Mouse (Mus musculus) left cerebral cortex, postnatal 10 days (tissue): Measurements from ENCODE around the gene Ppef1. TPM values are rescaled to one million over a fixed set of nuclear protein-coding genes. Genes with fewer than 3 reads are reported as not detected.
"Not testable (repeated sequence)": the region's sequence is repeated elsewhere in the genome, so short reads cannot be mapped to it uniquely, and the experiment has no call there.

Experiments used
- DNase-seq, 2 experiments: peaks; one replicate each; pipeline ENCODE4 v3.0.0; 2021 to 2022; ENCODE audit warnings: low spot score in 2 of 2, mixed read lengths in 1 of 2; ENCODE audit errors: extremely low spot score in 1 of 2
- intact Hi-C: fragments of 180-260 bp; cut with DNase I; formaldehyde crosslinking; loops from one replicate; pipeline ENCODE4 v1.15.1; 2025
- total RNA-seq, 2 experiments: library from RNA; stranded (reverse); gene quantifications; 2 replicates each; pipeline ENCODE4 v1.2.3; 2021

Ppef1 gene
- 1 to 10 TPM; 2.3 to 2.5 TPM for total RNA-seq

DNA sequence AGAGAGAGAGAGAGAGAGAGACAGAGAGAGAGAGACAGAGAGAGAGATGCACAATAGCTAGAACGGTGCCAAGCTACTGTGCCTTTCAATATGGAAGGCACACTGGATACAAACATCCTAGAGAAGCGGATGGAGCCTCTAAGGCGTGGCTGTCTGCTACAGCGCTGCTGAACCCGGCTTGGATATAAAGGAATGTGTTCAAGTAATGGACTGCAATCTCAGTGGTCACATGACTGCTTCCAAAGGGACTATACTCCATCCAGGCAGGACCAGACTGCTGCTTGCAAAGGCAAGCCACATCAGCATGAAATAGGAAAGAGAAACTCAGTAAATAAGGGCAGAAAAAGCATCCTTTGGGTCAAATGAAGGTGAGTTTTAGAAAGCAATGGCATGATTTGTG is at the start of gene Ppef1:
Gene Ppef1 (minus strand): TSS at position 116 of the 400 bp plus-strand sequence.
- intact Hi-C loops, result no loop called here
- DNase-seq, result no peak

DNA sequence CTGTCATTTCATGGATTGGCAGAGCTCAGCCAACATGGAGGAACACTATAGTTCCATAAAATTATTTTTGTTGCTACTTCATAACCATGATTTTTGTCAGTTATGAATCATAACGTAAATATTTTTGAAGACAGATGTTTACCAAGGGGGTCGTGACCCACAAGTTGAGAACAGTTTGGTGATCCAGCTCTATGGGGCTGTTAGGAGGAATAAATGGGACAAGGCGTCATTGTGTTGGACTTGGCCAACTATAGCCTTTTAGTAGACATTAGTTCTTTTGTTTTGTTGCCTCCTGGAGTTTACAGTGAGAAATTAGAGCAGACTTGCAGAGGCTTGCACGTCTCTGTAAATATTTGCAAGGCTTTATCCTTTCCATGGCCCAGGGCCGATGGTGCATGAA is 46.7 kb upstream of the Ppef1 start:
- intact Hi-C loops, result no loop called here
- no peak for DNase-seq

DNA sequence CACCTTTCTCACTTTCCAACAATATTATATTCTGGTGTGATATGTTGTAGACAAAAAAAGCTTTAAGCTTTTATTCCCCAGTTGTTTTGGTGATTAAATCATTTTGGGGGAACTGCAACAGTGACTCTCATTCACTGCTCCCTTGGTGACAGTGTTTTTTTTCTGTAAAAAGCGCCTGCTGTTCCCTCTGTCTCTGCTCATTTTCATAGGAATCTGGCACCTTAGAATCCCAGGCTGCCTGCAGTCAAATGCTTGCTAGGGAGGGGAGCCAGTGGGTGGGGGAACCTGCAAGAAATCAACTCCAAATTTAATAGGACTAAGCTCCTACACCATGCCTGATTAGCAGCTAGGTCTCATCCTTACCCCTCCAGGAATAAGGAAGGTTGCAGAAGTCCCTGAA is 37.5 kb upstream of the Ppef1 start:
- peak in 1 of 2 experiments; percentile 18 for DNase-seq
- intact Hi-C loops, result no loop called here

DNA sequence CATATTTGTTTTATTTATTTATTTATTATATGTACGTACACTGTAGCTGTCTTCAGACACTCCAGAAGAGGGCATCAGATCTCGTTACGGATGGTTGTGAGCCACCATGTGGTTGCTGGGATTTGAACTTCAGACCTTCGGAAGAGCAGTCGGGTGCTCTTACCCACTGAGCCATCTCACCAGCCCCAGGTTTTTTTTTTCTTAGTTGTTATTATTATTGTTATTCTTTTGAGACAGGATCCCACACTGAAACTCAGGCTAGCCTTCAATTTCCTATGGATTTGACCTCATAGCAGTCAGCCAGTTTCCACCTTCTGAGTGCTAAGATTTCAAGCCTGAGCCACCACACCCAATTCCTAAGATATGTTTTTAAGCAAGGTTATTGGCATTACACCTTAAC is 34.1 kb upstream of the Ppef1 start:
- intact Hi-C loops, result not testable (repeated sequence)

DNA sequence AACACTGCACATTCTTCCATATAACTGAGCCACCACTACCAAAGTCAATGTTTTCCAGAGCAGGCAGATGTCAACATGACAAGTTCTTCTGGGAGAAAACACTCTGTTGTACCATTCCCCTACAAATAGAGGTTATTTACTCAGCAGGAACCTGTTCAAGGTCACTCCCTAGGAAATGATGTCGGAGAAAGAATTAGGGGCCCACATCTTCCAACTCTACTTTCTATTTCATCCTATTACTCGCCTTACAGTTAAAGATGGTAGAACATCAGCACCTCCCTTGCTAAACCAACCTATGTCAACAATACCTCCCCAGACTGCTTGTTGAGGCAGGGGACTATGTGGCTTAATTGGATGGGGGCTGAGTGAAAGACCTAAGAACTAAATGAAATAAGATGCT is 32.1 kb upstream of the Ppef1 start, which contains the start of gene Rs1:
Gene Rs1 (plus strand): TSS at position 301 of the 400 bp plus-strand sequence.
- intact Hi-C loops, result no loop called here
- DNase-seq, result no peak

More for the DNA sequence above, 34.1 kb upstream of the Ppef1 start:
- not testable (repeated sequence) for DNase-seq

DNA sequence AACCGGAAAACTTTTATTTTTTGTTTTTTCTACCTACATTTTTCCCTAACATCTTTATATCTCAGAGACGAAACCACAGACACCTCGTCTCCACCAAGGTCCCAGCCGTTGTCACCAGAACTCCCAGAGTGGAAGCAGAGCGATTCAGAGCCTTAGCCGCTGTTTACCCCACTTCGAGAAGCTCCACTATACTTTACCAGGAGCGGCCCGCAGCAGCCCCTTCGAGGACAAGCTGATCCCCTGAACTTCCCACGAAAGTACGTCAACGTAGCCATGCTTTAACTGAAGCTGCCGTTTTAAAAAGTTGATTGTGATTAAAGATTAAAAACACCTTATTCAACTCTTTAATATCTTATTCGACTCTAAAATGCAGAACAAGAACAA is 30.7 kb upstream of the Ppef1 start:
- intact Hi-C loops, result no loop called here
- DNase-seq, result no peak

DNA sequence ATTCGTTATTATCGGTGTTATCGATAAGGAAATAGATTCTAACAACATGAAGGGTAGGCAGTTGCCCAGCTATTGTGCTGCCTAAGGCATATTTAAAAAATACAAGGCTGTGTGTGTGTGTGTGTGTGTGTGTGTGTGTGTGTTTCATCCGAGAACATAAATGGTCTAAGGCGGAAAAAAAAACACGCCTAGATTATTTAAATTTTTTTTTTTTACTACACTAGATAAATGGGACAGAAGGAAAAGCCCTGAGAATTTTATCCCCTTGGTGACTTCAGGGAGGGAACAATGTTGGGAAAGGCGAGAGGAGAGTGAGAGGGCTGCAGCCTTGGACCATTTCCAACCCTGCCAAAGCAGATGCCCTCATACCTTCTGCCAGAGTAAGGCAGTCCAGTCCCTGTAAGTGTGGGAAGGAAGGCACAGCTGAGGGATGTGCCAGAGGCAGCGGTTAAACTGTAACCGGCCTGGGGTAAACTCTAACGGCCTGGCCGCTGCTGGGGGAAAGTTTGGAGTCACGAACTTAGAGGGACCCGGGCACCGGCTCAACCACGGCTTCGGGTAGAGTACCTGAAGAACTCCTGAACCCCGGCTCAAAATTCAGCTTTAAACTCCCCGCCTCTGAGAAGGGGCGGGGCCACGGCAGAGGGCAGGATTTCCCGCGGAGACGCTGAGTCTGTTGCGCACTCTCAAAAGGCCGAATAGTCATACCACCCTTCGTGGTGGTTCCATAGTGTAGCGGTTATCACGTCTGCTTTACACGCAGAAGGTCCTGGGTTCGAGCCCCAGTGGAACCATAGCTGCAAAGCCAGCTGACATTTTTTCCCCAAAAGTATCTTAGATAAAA is 30.0 kb upstream of the Ppef1 start:
- DNase-seq, result peak; percentile 87
- intact Hi-C loops, result no loop called here

DNA sequence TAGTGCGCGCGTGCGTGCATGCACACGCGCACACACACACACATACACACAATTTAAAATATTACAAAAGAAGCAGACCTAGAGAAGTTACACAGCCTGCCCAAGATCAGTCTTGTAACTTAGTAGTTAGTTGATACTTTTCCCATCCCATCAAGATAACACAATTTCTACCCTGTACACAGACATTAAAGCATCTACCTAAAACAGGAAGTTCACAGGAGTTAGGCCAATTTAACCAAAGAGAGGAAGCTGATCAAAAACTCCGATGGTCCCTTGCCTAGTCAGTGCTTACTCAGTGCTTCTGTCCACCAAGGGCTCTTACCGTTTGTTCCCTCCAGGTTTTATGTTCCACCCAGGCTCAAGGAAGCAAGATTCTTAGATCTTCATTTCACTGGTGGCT is 15.2 kb upstream of the Ppef1 start:
- no peak for DNase-seq
- intact Hi-C loops, result no loop called here

DNA sequence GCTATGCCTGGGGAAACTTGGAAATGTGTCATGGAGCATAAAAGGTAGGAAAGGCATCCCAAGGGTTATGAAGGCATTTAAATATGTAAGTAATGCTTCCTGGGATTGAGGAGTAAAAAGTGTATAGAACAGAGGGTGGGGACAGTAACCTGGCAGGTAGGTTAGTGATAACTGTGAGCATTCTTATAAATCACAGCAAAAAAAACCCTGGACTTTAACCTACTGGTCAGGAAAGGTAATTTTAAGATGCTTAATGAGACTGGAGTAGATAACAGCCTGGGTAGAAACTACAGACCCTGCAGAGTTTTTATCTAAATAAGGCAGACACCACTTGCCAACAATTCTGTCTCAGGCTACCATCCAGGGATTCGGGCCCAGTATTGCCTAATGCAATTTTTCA is 13.1 kb upstream of the Ppef1 start:
- intact Hi-C loops, result no loop called here

DNA sequence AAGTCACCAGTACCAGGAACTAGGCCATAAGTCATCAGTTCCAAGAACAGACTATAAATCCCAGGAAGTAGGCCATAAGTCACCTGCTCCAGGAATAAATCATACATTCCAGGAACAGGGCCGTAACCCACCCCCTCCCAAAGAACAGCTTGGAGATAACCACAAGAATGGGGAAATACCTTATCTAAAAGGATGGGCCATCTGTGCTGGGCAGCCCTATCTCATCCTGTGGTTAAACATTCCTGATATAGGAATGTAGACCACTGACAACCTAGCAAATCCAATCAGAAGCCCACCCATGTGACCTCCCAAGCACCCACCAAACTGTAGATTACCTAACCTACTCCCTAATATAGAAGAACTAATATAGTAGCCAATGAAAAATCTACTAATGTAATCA is 9.8 kb upstream of the Ppef1 start:
- no peak for DNase-seq
- intact Hi-C loops, result no loop called here

More for the DNA sequence above, 13.1 kb upstream of the Ppef1 start:
- no peak for DNase-seq

DNA sequence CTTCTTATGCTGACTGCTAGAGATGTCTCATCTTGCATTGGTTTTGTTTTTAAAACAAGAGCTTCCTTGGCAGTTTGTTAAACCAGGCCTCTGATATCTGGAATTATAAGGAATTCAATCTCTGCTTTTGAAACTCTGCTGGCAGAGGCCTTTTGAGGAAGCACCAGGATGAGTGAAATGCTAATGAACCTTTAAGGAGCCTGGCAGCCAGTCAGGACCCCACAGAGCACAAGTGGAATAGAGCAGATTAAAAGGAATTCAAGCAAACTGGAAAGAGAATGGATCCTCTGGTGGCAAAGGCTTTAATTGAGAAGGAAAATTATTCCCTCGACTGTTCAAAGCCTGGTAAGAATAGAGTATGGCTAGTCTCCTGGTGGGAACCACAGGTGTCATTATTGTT is 36.4 kb downstream of the Ppef1 start:
- intact Hi-C loops, result no loop called here

DNA sequence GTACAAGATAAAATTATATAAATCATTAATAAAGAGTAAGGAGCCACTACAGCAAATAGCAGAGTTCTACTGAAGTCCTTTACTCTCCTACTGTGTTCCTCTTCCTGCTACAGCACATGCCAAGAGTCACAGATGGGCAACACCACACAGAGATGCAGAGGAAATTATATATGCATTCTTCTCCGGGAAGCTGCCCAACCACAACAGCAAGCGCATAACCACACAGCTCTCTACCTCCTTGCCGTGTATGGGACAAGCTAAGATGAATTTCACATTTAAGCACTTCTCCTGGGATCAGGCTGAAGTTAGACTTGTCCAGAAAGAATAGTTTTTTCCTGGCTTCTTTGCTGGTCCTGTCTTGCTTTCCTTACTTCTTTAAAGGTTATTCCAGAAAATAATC is 44.0 kb downstream of the Ppef1 start:
- intact Hi-C loops, result no loop called here
- no peak for DNase-seq

More for the DNA sequence above, 36.4 kb downstream of the Ppef1 start:
- no peak for DNase-seq

DNA sequence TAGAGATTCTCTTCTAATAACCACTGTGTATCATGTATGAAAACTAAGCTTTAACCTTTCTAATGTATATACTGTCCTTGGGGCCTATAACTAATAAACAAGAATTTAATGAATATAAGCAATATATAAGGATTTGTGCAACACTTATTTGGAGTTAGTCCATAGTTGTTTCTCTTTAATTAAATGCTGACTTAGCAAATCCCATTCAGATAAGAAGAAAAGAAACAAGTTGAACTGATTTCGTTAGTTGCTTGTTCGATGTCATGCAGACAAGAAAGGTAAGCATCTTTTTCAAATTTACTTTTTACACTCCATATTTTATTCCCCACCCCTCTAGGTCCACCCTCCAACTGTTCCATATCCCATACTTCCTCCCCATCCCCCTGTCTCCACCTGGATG is 45.5 kb downstream of the Ppef1 start:
- intact Hi-C loops, result no loop called here
- no peak for DNase-seq

DNA sequence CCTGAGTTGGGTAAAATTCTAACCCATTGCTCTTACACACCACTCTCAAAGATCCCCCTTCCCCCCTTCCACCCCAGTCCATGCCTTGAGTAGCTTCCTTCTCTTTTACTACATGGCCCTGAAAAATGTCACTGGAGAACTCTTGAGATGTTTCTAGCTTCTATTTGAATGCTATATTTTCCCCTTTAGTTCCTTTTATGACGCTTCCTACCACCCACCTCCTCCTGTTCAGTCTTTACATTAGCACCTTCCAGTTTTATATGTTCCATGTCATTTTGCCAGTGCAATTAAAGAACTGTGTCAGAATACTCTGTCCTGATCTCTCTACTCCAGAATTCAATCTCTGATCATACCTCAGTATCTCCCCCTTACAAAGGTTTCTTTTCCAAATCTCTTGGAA is 65.6 kb downstream of the Ppef1 start:
- intact Hi-C loops, result no loop called here
- no peak for DNase-seq

DNA sequence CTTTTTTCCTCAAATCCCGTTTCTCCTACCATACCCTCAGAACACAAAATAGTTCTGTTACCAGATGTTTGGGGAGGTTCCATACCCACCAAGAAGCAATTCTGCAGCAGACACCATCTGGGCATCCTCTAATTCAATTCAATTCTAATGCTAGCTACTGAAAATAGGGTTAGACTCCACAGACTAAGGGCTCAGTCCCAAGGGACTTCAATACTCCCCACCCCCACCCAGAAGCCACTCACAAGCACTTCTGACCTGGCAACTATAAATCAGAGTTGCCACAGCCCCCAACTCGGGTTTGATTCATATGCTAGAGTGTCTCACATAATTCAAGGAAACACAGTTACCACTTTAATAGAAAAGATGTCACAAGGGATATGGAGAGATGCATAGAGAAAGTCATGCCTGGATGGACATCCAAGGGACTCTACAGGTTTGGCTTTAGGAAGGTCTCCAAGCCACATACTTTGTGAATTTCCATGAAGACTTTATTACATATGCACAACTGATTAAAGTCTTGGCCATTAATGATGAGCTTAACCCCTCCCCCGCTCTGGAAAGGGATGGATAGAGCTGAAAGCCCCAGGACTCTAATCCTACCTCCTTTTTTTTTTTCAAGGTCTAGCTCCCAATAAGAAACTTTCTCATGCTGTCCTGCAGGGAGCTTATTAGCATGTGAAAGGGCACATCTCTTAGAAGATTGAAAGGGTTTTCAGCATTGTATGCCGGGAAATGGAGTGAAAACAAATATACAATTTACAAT is 124.5 kb downstream of the Ppef1 start:
- DNase-seq, result no peak
- intact Hi-C loops, result no loop called here

DNA sequence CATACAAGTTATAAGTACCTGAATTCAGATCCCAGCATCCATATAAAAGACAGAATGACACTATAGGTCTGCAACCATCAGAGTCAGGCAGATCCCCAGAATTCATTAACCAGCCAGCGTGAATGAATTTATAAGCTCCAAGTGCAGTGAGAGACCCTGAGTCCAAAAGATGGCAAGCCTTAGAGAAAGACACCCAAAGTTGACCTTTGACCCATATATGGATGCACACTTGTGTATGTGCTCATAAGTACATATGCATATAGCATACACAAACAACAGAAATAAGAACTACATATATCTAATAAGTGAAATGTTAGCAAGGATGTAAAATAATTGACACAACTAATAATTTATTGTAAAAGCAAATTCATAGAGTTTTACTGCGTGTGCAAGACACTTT is 125.1 kb downstream of the Ppef1 start:
- DNase-seq, result no peak
- intact Hi-C loops, result no loop called here

DNA sequence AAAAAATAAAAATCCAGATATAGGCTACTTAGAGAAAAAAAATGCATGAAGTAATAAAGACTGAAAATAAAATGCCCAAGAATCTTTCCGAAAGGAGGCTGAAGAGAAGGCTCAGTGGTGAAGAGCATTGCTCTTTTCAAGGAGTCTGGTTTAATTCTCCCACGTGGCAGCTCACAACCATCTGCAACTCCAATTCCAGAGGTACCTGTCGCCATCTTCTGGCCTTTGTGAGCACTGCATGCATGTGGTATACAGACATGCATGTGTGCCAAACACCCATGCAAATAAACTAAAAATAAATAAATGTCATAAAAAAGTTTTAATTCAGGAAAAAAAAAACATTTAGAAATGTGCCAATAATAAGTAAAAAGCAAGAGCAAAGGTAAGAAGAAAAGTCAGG is 125.7 kb downstream of the Ppef1 start:
- intact Hi-C loops, result no loop called here
- DNase-seq, result no peak

DNA sequence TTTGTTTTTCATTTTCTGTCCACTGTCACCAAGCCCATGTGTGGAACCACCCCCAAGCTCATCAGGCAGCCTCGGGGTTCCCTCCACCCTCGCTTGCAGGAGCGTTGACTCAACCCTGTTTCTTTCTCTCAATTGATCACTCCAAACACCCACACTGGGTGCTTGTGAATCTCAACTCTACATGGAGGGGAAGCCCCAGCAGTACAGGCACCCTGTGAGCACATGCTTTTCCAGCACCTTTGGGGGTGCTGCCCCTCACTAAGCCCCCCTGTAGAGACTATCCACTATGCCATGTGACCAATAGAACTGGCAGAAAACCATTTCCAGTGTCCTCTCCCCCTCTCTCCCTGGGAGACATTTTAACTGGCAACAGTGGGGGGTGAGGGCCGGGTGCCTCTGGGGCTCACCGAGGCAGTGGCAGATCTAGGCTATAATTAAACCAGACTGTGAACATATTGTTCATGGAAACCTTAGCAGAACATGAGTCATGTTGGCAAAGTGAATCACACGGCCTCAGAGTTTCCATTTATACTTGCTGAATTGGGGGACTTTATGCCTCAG is 131.5 kb downstream of the Ppef1 start:
- intact Hi-C loops, result no loop called here
- DNase-seq, result no peak

DNA sequence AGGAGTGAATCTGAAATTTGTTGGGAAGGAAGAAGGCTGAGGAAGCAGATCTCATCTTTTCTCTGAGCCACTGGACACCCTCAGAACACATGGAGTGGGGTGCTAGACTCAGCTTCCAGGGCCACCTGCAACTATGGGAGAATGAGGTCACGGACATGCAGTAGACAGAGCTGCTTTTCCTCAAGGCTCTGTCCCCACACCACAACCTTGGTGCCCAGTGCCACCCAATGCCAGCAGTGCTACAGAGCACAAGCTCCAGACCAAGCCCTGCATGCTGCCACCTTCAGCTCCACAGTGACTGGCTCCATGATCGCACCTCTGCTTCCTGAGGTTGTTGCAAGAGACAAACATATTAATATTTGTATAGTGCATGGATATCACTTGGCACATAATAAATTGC is 132.2 kb downstream of the Ppef1 start:
- intact Hi-C loops, result no loop called here

DNA sequence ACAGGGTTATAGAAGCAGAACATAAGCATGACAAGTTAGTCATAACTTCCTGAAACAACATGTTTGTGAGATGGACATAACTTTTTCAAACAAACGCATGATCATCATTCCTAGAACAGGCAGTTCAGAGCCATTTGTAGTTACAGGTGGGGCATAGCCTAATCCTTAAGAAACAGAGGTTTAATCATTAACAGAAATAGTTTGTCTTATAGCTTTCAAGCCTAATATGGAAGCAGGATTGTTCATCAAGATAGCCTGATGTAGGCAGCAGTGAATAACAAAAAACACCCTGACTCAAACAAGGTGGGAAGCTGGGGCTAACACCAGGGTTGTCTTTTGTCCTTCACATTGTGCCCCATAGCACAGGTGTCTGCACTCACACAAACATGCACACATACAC is 132.8 kb downstream of the Ppef1 start:
- intact Hi-C loops, result no loop called here
- no peak for DNase-seq

More for the DNA sequence above, 132.2 kb downstream of the Ppef1 start:
- DNase-seq, result no peak
